Mouse (Mus musculus) urinary bladder, adult 18-20 months (tissue): ENCODE measurements around the gene Ppp1r12c.

Source experiments
- DNase-seq, 2 experiments: peaks; one replicate each; pipeline ENCODE4 v3.0.0; 2022; ENCODE audit warnings: low spot score in 2 of 2, mixed read lengths in 2 of 2

Gene Ppp1r12c

DNA sequence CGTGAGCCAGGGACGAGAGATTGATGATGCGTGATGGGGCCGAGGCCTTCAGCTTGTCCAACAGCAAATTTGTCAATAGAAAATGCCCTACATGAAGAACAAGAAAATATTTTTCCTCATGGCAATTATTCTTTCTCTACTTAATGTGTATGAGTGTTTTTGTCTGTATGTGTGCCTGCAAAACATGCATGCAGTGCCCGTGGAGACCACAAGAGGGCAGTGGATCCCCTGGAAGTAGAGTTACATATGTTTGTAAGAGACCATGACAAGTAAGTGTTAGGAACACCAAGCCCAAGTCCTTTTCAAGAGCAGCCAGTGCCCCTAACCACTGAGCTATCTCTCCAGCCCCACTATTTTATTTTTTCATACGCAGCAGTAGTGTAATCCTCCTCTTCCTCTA is 69.9 kb downstream of the Ppp1r12c start:
- peak; percentile 41 to 70 for DNase-seq
